Mouse (Mus musculus) heart, postnatal 4 days (tissue): ENCODE results near the gene Pgam5. TPM values are rescaled to one million over a fixed set of nuclear protein-coding genes. Genes with fewer than 3 reads are reported as not detected.

Experiments used
- DNase-seq: peaks from one replicate; pipeline ENCODE4 v3.0.0; 2021
- total RNA-seq, 2 experiments: library from RNA; stranded (reverse); gene quantifications; 2 replicates each; pipeline ENCODE4 v1.2.3; 2021

Pgam5 gene
- total RNA-seq, 2 experiments from 2014 or later: 41.4 to 42.8 TPM

GRCm38 (mm10) chr5:110230401-110230779, 39.3 kb downstream of the Pgam5 start:
- no peak for DNase-seq

GRCm38 (mm10) chr5:110227336-110227883, 42.3 kb downstream of the Pgam5 start:
- no peak for DNase-seq

- no peak for DNase-seq
These were observed 44.7 kb downstream of the Pgam5 start for GRCm38 (mm10) chr5:110225056-110225455.

- no peak for DNase-seq
These were observed 47.0 kb downstream of the Pgam5 start for GRCm38 (mm10) chr5:110222757-110223156.

GRCm38 (mm10) chr5:110220331-110220730, 49.4 kb downstream of the Pgam5 start:
- no peak for DNase-seq

- no peak for DNase-seq
These were observed 52.9 kb downstream of the Pgam5 start for GRCm38 (mm10) chr5:110216780-110217179.

- no peak for DNase-seq
These were observed 58.4 kb downstream of the Pgam5 start for GRCm38 (mm10) chr5:110211312-110211711.

Other genes starting within 250 kb of the Pgam5 start
- 1 to 10 TPM; 2.8 to 3.3 TPM for gene Gm17655, start 197.4 kb downstream of the Pgam5 start, total RNA-seq
- gene Gm35315, start 175.5 kb downstream of the Pgam5 start, total RNA-seq: not detected
- gene Plcxd1, start 169.9 kb downstream of the Pgam5 start, total RNA-seq: not detected
- 10 to 100 TPM; 32.3 to 33.6 TPM for gene Gtpbp6, start 161.7 kb downstream of the Pgam5 start, total RNA-seq
- gene Zfp605, start 159.8 kb downstream of the Pgam5 start, total RNA-seq: 1 to 10 TPM; 2.7 to 3.1 TPM
- gene Chfr, start 134.1 kb downstream of the Pgam5 start, total RNA-seq: 10 to 100 TPM; 23.5 to 23.7 TPM
- 10 to 100 TPM; 35.5 to 38.7 TPM for gene Golga3, start 93.2 kb downstream of the Pgam5 start, total RNA-seq
- gene Ankle2, start 38.9 kb downstream of the Pgam5 start, total RNA-seq: 10 to 100 TPM; 27.9 to 29.8 TPM
- 10 to 100 TPM; 23.3 to 25.0 TPM for gene Pxmp2, start 16.3 kb upstream of the Pgam5 start, total RNA-seq
- 10 to 100 TPM; 20.9 to 22.0 TPM for gene Pole, start 16.4 kb upstream of the Pgam5 start, total RNA-seq
- gene P2rx2, start 73.3 kb upstream of the Pgam5 start, total RNA-seq: not detected
- not detected for gene Lrcol1, start 74.8 kb upstream of the Pgam5 start, total RNA-seq
- 10 to 100 TPM; 49.7 to 52.2 TPM for gene Fbrsl1, start 178.6 kb upstream of the Pgam5 start, total RNA-seq